Mouse (Mus musculus): ENCODE data around the gene Vamp5. TPM values are rescaled to one million over a fixed set of nuclear protein-coding genes. Genes with fewer than 3 reads are reported as not detected.

Gene Vamp5
- polyA plus RNA-seq, 1 experiment from 2014 or later, result 24.1 TPM

- Histone ChIP-seq H3K4me1 (replicated peaks) (peaks cover 41% of the 10 kb centered on the region), H3K9me3 (no peaks in the 10 kb centered on the region), H3K4me3 (peak overlapping the region; percentile 90), H3K9ac (peak overlapping the region; percentile 96), H3K27ac (replicated peaks) (no peak overlapping the region), H3K27me3 (no peaks in the 10 kb centered on the region), H3K36me3 (peaks cover 28% of the 10 kb centered on the region), H3K4me2 (peak overlapping the region; percentile 96)
- no peak for ATAC-seq (ENCODE audit: low read depth)
- WGBS, result 81% methylated on average over 10 of the region's 10 CpGs
Measured at GRCm38 (mm10) chr6:72348411-72348810, 31.9 kb downstream of the Vamp5 start.

GRCm38 (mm10) chr6:72347166-72347941 is 32.9 kb downstream of the Vamp5 start, which contains the start of gene 0610030E20Rik:
0610030E20Rik (plus strand) TSS chr6:72347317.
- peak within 1 kb of the TSS; percentile 96 for H3K4me2 ChIP-seq
- H3K27ac ChIP-seq (replicated peaks), result peak within 1 kb of the TSS; percentile 90
- H3K9ac ChIP-seq, result peak within 1 kb of the TSS; percentile 96
- H3K4me1 ChIP-seq (replicated peaks), result peaks cover 42% of the 10 kb centered on the region
- peaks cover 28% of the 10 kb centered on the region for H3K36me3 ChIP-seq
- ATAC-seq (ENCODE audit: low read depth), result peak; percentile 74
- H3K9me3 ChIP-seq, result no peaks in the 10 kb centered on the region
- H3K4me3 ChIP-seq, result peak within 1 kb of the TSS; percentile 90
- H3K27me3 ChIP-seq, result no peaks in the 10 kb centered on the region
- under 1% methylated on average over 72 of the region's 72 CpGs for WGBS

- WGBS, result 88% methylated on average over 4 of the region's 4 CpGs
- H3K4me2 ChIP-seq, result no peak overlapping the region
- ATAC-seq (ENCODE audit: low read depth), result no peak
- H3K9ac ChIP-seq, result no peak overlapping the region
- H3K4me3 ChIP-seq, result peak overlapping the region; percentile 90; the same call in 1 of the 2 replicates
- H3K9me3 ChIP-seq, result no peaks in the 10 kb centered on the region
- H3K27ac ChIP-seq (replicated peaks), result no peak overlapping the region
- no peaks in the 10 kb centered on the region for H3K27me3 ChIP-seq
- H3K36me3 ChIP-seq, result peaks cover 28% of the 10 kb centered on the region
- H3K4me1 ChIP-seq (replicated peaks), result peaks cover 42% of the 10 kb centered on the region
Measured at GRCm38 (mm10) chr6:72346261-72346660, 34.0 kb downstream of the Vamp5 start.

- H3K4me3 ChIP-seq, result peak overlapping the region; percentile 85
- H3K9ac ChIP-seq, result peak overlapping the region; percentile 85
- WGBS, result 55% methylated on average over 6 of the region's 6 CpGs
- H3K27ac ChIP-seq (replicated peaks), result no peak overlapping the region
- no peaks in the 10 kb centered on the region for H3K27me3 ChIP-seq
- ATAC-seq (ENCODE audit: low read depth), result no peak
- peaks cover 22% of the 10 kb centered on the region for H3K36me3 ChIP-seq
- peaks cover 42% of the 10 kb centered on the region for H3K4me1 ChIP-seq (replicated peaks)
- no peaks in the 10 kb centered on the region for H3K9me3 ChIP-seq
- H3K4me2 ChIP-seq, result peak overlapping the region; percentile 85
Measured at GRCm38 (mm10) chr6:72345633-72346032, 34.6 kb downstream of the Vamp5 start.

- peak; percentile 84 for ATAC-seq (ENCODE audit: low read depth)
- Histone ChIP-seq H3K36me3 (peaks cover 18% of the 10 kb centered on the region), H3K27ac (replicated peaks) (peak within 1 kb of the TSS; percentile 76), H3K4me1 (replicated peaks) (peaks cover 42% of the 10 kb centered on the region), H3K27me3 (no peaks in the 10 kb centered on the region), H3K4me3 (peak within 1 kb of the TSS; percentile 85), H3K9me3 (no peaks in the 10 kb centered on the region), H3K4me2 (peak within 1 kb of the TSS; percentile 85), H3K9ac (peak within 1 kb of the TSS; percentile 85)
- whole genome bisulfite sequencing, result under 1% methylated on average over 30 of the region's 30 CpGs
Measured at GRCm38 (mm10) chr6:72345074-72345567, 35.1 kb downstream of the Vamp5 start, which contains the start of gene Usp39. Usp39 (minus strand) TSS chr6:72345184.

GRCm38 (mm10) chr6:72344396-72345073 is 35.7 kb downstream of the Vamp5 start:
- WGBS, result under 1% methylated on average over 41 of the region's 42 CpGs
- Histone ChIP-seq H3K9me3 (no peaks in the 10 kb centered on the region), H3K36me3 (peaks cover 12% of the 10 kb centered on the region), H3K4me1 (replicated peaks) (peaks cover 42% of the 10 kb centered on the region), H3K4me2 (peak overlapping the region; percentile 85), H3K4me3 (peak overlapping the region; percentile 85), H3K27ac (replicated peaks) (peak overlapping the region; percentile 74), H3K9ac (peak overlapping the region; percentile 85), H3K27me3 (no peaks in the 10 kb centered on the region)
- ATAC-seq (ENCODE audit: low read depth), result peak; percentile 57

GRCm38 (mm10) chr6:72340481-72340880 is 39.8 kb downstream of the Vamp5 start:
- no peak for ATAC-seq (ENCODE audit: low read depth)
- H3K4me2 ChIP-seq, result no peak overlapping the region
- H3K9me3 ChIP-seq, result no peaks in the 10 kb centered on the region
- peaks cover 43% of the 10 kb centered on the region for H3K36me3 ChIP-seq
- no peak overlapping the region for H3K27ac ChIP-seq (replicated peaks)
- H3K9ac ChIP-seq, result no peak overlapping the region
- H3K27me3 ChIP-seq, result no peaks in the 10 kb centered on the region
- peaks cover 15% of the 10 kb centered on the region for H3K4me1 ChIP-seq (replicated peaks)
- no peak overlapping the region for H3K4me3 ChIP-seq
- WGBS, result 74% methylated on average over 2 of the region's 2 CpGs

GRCm38 (mm10) chr6:72333111-72333510 is 47.2 kb downstream of the Vamp5 start:
- ATAC-seq (ENCODE audit: low read depth), result no peak
- Histone ChIP-seq H3K9me3 (no peaks in the 10 kb centered on the region), H3K9ac (no peak overlapping the region), H3K27me3 (no peaks in the 10 kb centered on the region), H3K4me2 (no peak overlapping the region), H3K4me3 (no peak overlapping the region), H3K36me3 (peaks cover 96% of the 10 kb centered on the region), H3K27ac (replicated peaks) (no peak overlapping the region), H3K4me1 (replicated peaks) (no peaks in the 10 kb centered on the region)
- 82% methylated on average over 5 of the region's 5 CpGs for WGBS

- Histone ChIP-seq H3K4me1 (replicated peaks) (no peaks in the 10 kb centered on the region), H3K27me3 (no peaks in the 10 kb centered on the region), H3K4me2 (no peak overlapping the region), H3K9me3 (no peaks in the 10 kb centered on the region), H3K27ac (replicated peaks) (no peak overlapping the region), H3K36me3 (peaks cover 96% of the 10 kb centered on the region), H3K4me3 (no peak overlapping the region), H3K9ac (no peak overlapping the region)
- WGBS, result 94% methylated on average over 4 of the region's 4 CpGs
- ATAC-seq (ENCODE audit: low read depth), result no peak
Measured at GRCm38 (mm10) chr6:72330133-72330532, 50.1 kb downstream of the Vamp5 start.

GRCm38 (mm10) chr6:72329019-72329418 is 51.2 kb downstream of the Vamp5 start:
- Histone ChIP-seq H3K9me3 (no peaks in the 10 kb centered on the region), H3K27ac (replicated peaks) (no peak overlapping the region), H3K4me2 (no peak overlapping the region), H3K36me3 (peaks cover 96% of the 10 kb centered on the region), H3K4me1 (replicated peaks) (no peaks in the 10 kb centered on the region), H3K27me3 (no peaks in the 10 kb centered on the region), H3K4me3 (no peak overlapping the region), H3K9ac (no peak overlapping the region)
- no peak for ATAC-seq (ENCODE audit: low read depth)
- WGBS, result 94% methylated on average over 5 of the region's 5 CpGs

- no peak overlapping the region for H3K27ac ChIP-seq (replicated peaks)
- no peaks in the 10 kb centered on the region for H3K4me1 ChIP-seq (replicated peaks)
- no peak overlapping the region for H3K9ac ChIP-seq
- WGBS, result 76% methylated on average over 6 of the region's 6 CpGs
- ATAC-seq (ENCODE audit: low read depth), result no peak
- peaks cover 96% of the 10 kb centered on the region for H3K36me3 ChIP-seq
- H3K4me2 ChIP-seq, result no peak overlapping the region
- H3K27me3 ChIP-seq, result no peaks in the 10 kb centered on the region
- H3K9me3 ChIP-seq, result no peaks in the 10 kb centered on the region
- H3K4me3 ChIP-seq, result no peak overlapping the region
Measured at GRCm38 (mm10) chr6:72326274-72326673, 54.0 kb downstream of the Vamp5 start.

- Histone ChIP-seq H3K4me1 (replicated peaks) (no peaks in the 10 kb centered on the region), H3K4me3 (no peak overlapping the region), H3K9ac (no peak overlapping the region), H3K4me2 (no peak overlapping the region), H3K36me3 (peaks cover 99% of the 10 kb centered on the region), H3K9me3 (no peaks in the 10 kb centered on the region), H3K27me3 (no peaks in the 10 kb centered on the region), H3K27ac (replicated peaks) (no peak overlapping the region)
- no peak for ATAC-seq (ENCODE audit: low read depth)
- 94% methylated on average over 6 of the region's 6 CpGs for WGBS
Measured at GRCm38 (mm10) chr6:72323786-72324508, 56.3 kb downstream of the Vamp5 start.
